ENCODE assay signal across 10 mouse cellular contexts in the genomic region with DNA sequence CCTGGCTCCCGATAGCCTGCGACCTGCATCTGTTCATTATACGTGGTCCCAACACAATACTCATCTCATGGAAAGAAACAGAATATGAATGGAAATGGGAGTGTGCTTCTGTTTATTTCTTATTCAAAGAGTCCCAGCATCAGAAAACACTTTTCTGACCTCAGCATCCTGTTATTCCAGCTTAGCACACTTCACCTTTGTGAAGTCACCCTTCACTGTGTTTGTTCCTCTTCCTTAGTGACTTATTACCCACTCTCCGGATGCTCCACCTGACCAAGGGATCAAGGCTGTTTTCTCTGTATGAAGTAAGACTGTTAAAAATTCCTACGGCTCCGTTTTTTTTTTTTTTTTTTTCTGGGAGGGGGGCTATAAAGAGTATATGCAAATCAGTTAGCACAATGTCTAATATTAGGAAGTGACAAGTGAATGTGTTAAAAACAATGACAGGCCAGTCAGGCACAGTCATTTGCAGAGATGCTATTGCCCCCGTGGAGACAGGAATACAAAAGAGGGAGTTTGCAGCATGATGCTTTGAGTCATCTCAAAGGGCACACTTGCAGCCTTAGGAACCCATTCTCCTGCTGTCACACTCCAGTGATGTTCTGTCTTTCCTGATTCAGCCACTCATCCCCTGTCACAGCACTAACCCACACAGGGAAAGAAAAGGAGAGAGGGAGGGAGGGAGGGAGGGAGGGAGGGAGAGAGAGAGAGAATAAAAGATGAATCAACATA. TPM values are rescaled to one million over a fixed set of nuclear protein-coding genes. Genes with fewer than 3 reads are reported as not detected.
DNase-seq lines count a peak whose midpoint lies in the region; ATAC-seq and TF ChIP-seq lines count a peak whose summit lies in the region.
"Had no signal": no experiment of that assay in that cellular context is flagged by ENCODE, and none has a peak within 500 bp of the region (broad histone marks: within the 10 kb centered on the region; RNA-seq: fewer than 3 reads in every experiment).

No protein-coding gene starts in this region.

- H3K27ac ChIP-seq in midbrain, embryonic 10.5 days (replicated peaks): peak overlapping the region; percentile 80
- H3K27ac ChIP-seq in midbrain, postnatal 0 days (ENCODE audit: low read depth, low read length): no peak overlapping the region
- peak overlapping the region; percentile 33; the same call in 1 of the 2 replicates for H3K27ac ChIP-seq in lung, postnatal 0 days (ENCODE audit: low read length)

- no peak for TF ChIP-seq CTCF in midbrain, postnatal 0 days (IDR thresholded peaks at IDR 0.05)
- TF ChIP-seq CTCF in lung, postnatal 0 days (IDR thresholded peaks at IDR 0.05): no peak

- no peak overlapping the region; the same call in 1 of the 2 replicates for H3K4me3 ChIP-seq in midbrain, embryonic 10.5 days
- H3K4me3 ChIP-seq in midbrain, postnatal 0 days (ENCODE audit: low read depth, low read length): no peak overlapping the region
- no peak overlapping the region for H3K4me3 ChIP-seq in lung, postnatal 0 days (ENCODE audit: low read depth, low read length)
- H3K4me3 ChIP-seq: erythroblast, embryonic 14.5 days had no signal

- H3K9me3 ChIP-seq in midbrain, embryonic 10.5 days (replicated peaks): no peaks in the 10 kb centered on the region
- no peaks in the 10 kb centered on the region for H3K9me3 ChIP-seq in midbrain, postnatal 0 days (ENCODE audit: low read length)
- H3K9me3 ChIP-seq in lung, postnatal 0 days (ENCODE audit: low read length): no peaks in the 10 kb centered on the region

- H3K36me3 ChIP-seq in midbrain, embryonic 10.5 days: no peaks in the 10 kb centered on the region
- no peaks in the 10 kb centered on the region for H3K36me3 ChIP-seq in midbrain, postnatal 0 days (ENCODE audit: insufficient read depth, low read length)
- H3K36me3 ChIP-seq in lung, postnatal 0 days (ENCODE audit: insufficient read depth, low read length): no peaks in the 10 kb centered on the region

- DNase-seq in frontal cortex, postnatal 14 days (ENCODE audit: low spot score in 2 of 2): no peak
- peak; percentile 47 for DNase-seq in midbrain, embryonic 10.5 days (ENCODE audit: low spot score)
- no peak for DNase-seq in midbrain, postnatal 0 days (ENCODE audit: low spot score)
- peak; percentile 77 for DNase-seq in lung, postnatal 0 days (ENCODE audit: low spot score)
- peak; percentile 63 for DNase-seq in yolk sac, embryonic 10.5 days (ENCODE audit: low spot score)
- no peak for DNase-seq in testis, postnatal 10 days (ENCODE audit: low spot score)
- DNase-seq: thymus, postnatal 4 days had no signal

- H3K4me1 ChIP-seq in midbrain, embryonic 10.5 days: peaks cover 34% of the 10 kb centered on the region
- no peaks in the 10 kb centered on the region for H3K4me1 ChIP-seq in midbrain, postnatal 0 days (ENCODE audit: insufficient read depth, low read length)
- peaks cover 3% of the 10 kb centered on the region; the same call in 1 of the 2 replicates for H3K4me1 ChIP-seq in lung, postnatal 0 days (ENCODE audit: insufficient read depth, low read depth, low read length)

- TF ChIP-seq EP300 in lung, postnatal 0 days (IDR thresholded peaks at IDR 0.05): peak; percentile 52

- H3K27me3 ChIP-seq in midbrain, embryonic 10.5 days (ENCODE audit: low read depth, poor library complexity, severe bottlenecking): no peaks in the 10 kb centered on the region
- H3K27me3 ChIP-seq in midbrain, postnatal 0 days (ENCODE audit: insufficient read depth, low read length): no peaks in the 10 kb centered on the region
- no peaks in the 10 kb centered on the region for H3K27me3 ChIP-seq in lung, postnatal 0 days (replicated peaks; ENCODE audit: insufficient read depth, low read length)

- no peak overlapping the region for H3K4me2 ChIP-seq in midbrain, postnatal 0 days (ENCODE audit: low read depth, low read length, poor library complexity, severe bottlenecking)
- H3K4me2 ChIP-seq in lung, postnatal 0 days (replicated peaks; ENCODE audit: low read depth, low read length): no peak overlapping the region

- peak; percentile 27; the same call in 1 of the 2 replicates for ATAC-seq in frontal cortex, adult (ENCODE audit: low TSS enrichment)
- no peak for ATAC-seq in midbrain, postnatal 0 days (ENCODE audit: low FRiP score)
- ATAC-seq in lung, postnatal 0 days: peak; percentile 66
- no peak for ATAC-seq in inflammation-experienced regulatory T-cells, adult 6 months

- no peak overlapping the region for H3K9ac ChIP-seq in midbrain, postnatal 0 days (replicated peaks; ENCODE audit: low read length, poor library complexity, severe bottlenecking)
- no peak overlapping the region for H3K9ac ChIP-seq in lung, postnatal 0 days (replicated peaks; ENCODE audit: low read depth)

- 53% methylated on average over 7 of the region's 7 CpGs for WGBS in midbrain, embryonic 10.5 days
- WGBS in midbrain, postnatal 0 days: 13% methylated on average over 7 of the region's 7 CpGs
- 28% methylated on average over 7 of the region's 7 CpGs for WGBS in lung, postnatal 0 days

RNA-seq across cellular contexts. Expression of a gene that starts 32.3 kb away (rescaled TPM):
- polyA plus RNA-seq in midbrain, embryonic 10.5 days (2016; fragmentation: Nextera tagmentation; extraction: Ambion mirVana): 41.7 and 46.1 TPM in 2 replicates
- 14.9 and 18.2 TPM in 2 replicates for total RNA-seq in midbrain, postnatal 0 days (2014; rRNA removed)
- polyA plus RNA-seq in midbrain, postnatal 0 days (2015; fragmentation: Nextera tagmentation; extraction: Ambion mirVana): 10.2 and 11.1 TPM in 2 replicates
- polyA plus RNA-seq in lung, postnatal 0 days (2015; fragmentation: Nextera tagmentation; extraction: Ambion mirVana): 18.9 and 20.7 TPM in 2 replicates
- polyA plus RNA-seq in inflammation-experienced regulatory T-cells, adult 6 months (2017; shearing (Covaris generic)): 10 to 100 TPM; 13.2 to 26.8 (median 14.3) TPM

Comparison
In these comparisons a context has a peak if more than half of its experiments do, and no peak if none do; other contexts are left out.
1. DNase-seq: peak in midbrain, embryonic 10.5 days (single experiment), lung, postnatal 0 days (single experiment) and yolk sac, embryonic 10.5 days (single experiment); none in frontal cortex, postnatal 14 days (0 of 2), midbrain, postnatal 0 days (single experiment) and testis, postnatal 10 days (single experiment).
2. ATAC-seq: peak in frontal cortex, adult (single experiment) and lung, postnatal 0 days (single experiment); none in midbrain, postnatal 0 days (single experiment) and inflammation-experienced regulatory T-cells, adult 6 months (single experiment).